Mouse (Mus musculus) lung, adult 2 months (tissue): Measurements from ENCODE around the gene Tdrd9. TPM values are rescaled to one million over a fixed set of nuclear protein-coding genes. Genes with fewer than 3 reads are reported as not detected.

ENCODE experiments used
- DNase-seq: peaks from one replicate; pipeline ENCODE4 v3.0.0; 2022
- H3K4me1 ChIP-seq: fragments of 200-500 bp; 2 replicates; pipeline ENCODE4 v1.6.1; 2011; ENCODE audit warnings: low read length; ENCODE audit not compliant: control insufficient read depth, insufficient read depth
- H3K4me3 ChIP-seq: fragments of 200-500 bp; replicated peaks from 2 replicates; pipeline ENCODE3; 2011; ENCODE audit warnings: low read depth, mild to moderate bottlenecking, control low read depth, low read length; ENCODE audit errors: extremely low read depth
- CTCF ChIP-seq: fragments of 200-500 bp; IDR thresholded peaks from 2 replicates; pipeline ENCODE4 v1.5.1; 2011; ENCODE audit warnings: mild to moderate bottlenecking, low read length, control low read depth; ENCODE audit not compliant: insufficient read depth
- POLR2A ChIP-seq: fragments of 200-500 bp; IDR thresholded peaks from 2 replicates; pipeline ENCODE4 v1.6.1; 2011; ENCODE audit warnings: low read depth, mild to moderate bottlenecking, control low read depth, low read length, borderline replicate concordance; ENCODE audit errors: extremely low read depth
- WGBS: fragments of 180-500 bp; shearing (Covaris S2); methylation state at CpG from one replicate; pipeline ENCODE4 v1.1.7; 2018; 5-methylcytosine and 5-hydroxymethylcytosine counted together
- polyA plus RNA-seq: library from polyadenylated mRNA; depleted of rRNA; stranded (reverse); fragments of >200 nt; gene quantifications from 2 replicates; pipeline ENCODE4 v1.2.3, GENCODE M21; 2012

Tdrd9 gene
- polyA plus RNA-seq, 1 experiment, result 0.09 TPM

- WGBS, result 65% methylated on average over 8 of the region's 8 CpGs
- Histone ChIP-seq H3K4me1 (no peaks in the 10 kb centered on the region), H3K4me3 (no peak overlapping the region)
- TF ChIP-seq CTCF (no peak), POLR2A (no peak)
- no peak for DNase-seq
Observed at GRCm38 (mm10) chr12:112079911-112080310, 108.6 kb downstream of the Tdrd9 start.

DNA sequence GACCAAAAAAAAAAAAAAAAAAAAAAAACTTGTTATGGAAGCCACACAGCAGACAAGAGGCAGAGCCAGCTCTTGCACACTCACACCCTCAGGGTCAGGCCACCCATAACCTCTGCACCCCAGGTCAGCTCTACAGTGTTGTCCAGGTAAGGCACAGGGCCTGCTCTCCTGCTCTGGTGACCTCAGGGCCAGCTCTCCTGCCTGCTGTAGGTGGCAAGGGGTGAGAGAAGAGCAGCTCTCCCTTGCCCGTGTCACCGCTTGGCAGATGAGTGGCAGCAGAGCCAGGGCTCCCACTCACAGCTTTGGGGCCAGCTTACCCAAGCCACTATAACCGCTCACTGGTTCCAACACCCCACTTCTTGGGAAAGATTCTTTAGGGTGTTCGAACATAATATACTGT is 109.6 kb downstream of the Tdrd9 start:
- 92% methylated on average over 4 of the region's 4 CpGs for WGBS
- H3K4me1 ChIP-seq, result no peaks in the 10 kb centered on the region
- DNase-seq, result no peak
- no peak overlapping the region for H3K4me3 ChIP-seq
- no peak for TF ChIP-seq POLR2A

GRCm38 (mm10) chr12:112082241-112082640 is 110.9 kb downstream of the Tdrd9 start:
- TF ChIP-seq POLR2A, result no peak
- TF ChIP-seq CTCF, result no peak
- 30% methylated on average over 1 of the region's 1 CpGs for WGBS
- Histone ChIP-seq H3K4me1 (peaks cover 3% of the 10 kb centered on the region; the same call in 1 of the 2 replicates), H3K4me3 (no peak overlapping the region)
- DNase-seq, result no peak

DNA sequence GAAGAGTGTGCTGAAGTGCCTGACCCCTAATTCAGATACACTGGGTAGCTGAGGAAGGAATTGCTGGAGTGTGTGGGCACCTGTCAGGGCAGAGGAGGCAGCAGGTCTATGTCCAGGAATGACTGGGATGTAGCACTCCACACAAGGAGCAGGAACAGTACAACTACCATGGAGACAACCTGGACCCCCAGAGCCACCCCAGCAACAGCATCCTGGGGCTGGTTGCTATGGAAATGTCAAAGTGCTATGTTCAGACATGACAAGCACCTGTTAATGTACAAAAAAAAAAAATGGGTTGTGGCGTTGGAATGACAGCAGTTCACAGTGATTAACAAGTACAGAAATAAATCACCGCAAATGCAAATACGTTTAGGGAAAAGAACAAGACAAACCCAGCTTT is 114.9 kb downstream of the Tdrd9 start:
- Histone ChIP-seq H3K4me3 (no peak overlapping the region), H3K4me1 (peaks cover 3% of the 10 kb centered on the region; the same call in 1 of the 2 replicates)
- no peak for TF ChIP-seq POLR2A
- no peak for TF ChIP-seq CTCF
- no peak for DNase-seq
- 85% methylated on average over 3 of the region's 3 CpGs for WGBS

DNA sequence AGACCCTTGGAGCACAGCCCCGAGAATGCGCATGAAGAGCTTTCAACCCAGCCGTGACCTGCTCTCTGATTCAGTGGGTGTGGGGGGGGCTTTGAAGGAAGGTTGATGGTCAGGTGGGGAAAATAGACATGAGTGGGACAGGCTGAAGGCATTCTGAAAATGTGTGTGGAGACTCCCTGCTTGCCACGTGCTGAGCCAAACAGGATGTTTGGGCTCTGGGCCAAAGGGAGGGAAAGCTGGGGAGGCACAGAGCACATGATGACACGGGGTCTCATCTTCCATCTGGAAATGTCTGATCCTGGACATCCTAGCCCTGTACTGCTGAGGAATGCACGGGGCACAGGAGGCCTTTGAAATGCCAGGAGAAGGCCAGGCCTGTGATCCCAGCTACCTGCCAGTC is 115.4 kb downstream of the Tdrd9 start:
- TF ChIP-seq CTCF, result no peak
- TF ChIP-seq POLR2A, result no peak
- 46% methylated on average over 6 of the region's 6 CpGs for WGBS

GRCm38 (mm10) chr12:112088609-112089324 is 117.4 kb downstream of the Tdrd9 start:
- Histone ChIP-seq H3K4me3 (no peak overlapping the region), H3K4me1 (peaks cover 3% of the 10 kb centered on the region; the same call in 1 of the 2 replicates)
- TF ChIP-seq POLR2A (no peak), CTCF (no peak)
- 41% methylated on average over 12 of the region's 12 CpGs for WGBS
- no peak for DNase-seq

More for the DNA sequence above, 115.4 kb downstream of the Tdrd9 start:
- Histone ChIP-seq H3K4me1 (peaks cover 3% of the 10 kb centered on the region; the same call in 1 of the 2 replicates), H3K4me3 (no peak overlapping the region)
- no peak for DNase-seq

- TF ChIP-seq POLR2A (no peak), CTCF (peak; percentile 97)
- DNase-seq, result peak; percentile 54
- Histone ChIP-seq H3K4me3 (no peak overlapping the region), H3K4me1 (peaks cover 4% of the 10 kb centered on the region)
- WGBS, result 5% methylated on average over 12 of the region's 12 CpGs
Observed at GRCm38 (mm10) chr12:112091054-112091453, 119.7 kb downstream of the Tdrd9 start.

DNA sequence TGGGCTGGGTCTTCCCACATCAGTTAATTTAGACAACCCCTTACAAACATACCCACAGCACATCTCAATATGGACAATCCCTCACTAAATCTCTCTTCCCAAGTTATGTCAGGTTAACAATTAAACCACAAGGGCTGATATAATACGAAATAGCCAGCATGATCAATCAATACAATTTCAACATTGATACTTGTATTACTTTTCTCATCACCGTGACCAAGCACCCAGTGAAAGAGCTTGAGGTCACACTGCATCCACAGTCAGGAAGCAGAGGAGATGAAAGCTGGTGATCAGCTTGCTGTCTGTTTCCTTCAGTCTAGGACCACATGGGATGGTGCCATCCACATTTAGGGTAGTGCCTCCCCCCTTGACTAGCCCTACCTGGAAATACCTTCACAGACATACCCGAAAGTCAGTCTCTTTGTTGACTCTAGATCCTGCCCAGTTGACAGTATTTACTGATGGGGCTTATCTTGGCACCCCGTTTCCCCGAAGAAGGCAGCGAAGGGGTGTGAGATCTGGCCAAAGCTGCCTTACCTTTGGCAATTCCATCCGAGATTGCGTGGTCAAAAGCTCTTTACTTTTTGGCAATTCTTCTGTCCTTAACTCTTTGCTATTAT is 123.0 kb downstream of the Tdrd9 start:
- no peak for DNase-seq
- WGBS, result 57% methylated on average over 8 of the region's 8 CpGs

DNA sequence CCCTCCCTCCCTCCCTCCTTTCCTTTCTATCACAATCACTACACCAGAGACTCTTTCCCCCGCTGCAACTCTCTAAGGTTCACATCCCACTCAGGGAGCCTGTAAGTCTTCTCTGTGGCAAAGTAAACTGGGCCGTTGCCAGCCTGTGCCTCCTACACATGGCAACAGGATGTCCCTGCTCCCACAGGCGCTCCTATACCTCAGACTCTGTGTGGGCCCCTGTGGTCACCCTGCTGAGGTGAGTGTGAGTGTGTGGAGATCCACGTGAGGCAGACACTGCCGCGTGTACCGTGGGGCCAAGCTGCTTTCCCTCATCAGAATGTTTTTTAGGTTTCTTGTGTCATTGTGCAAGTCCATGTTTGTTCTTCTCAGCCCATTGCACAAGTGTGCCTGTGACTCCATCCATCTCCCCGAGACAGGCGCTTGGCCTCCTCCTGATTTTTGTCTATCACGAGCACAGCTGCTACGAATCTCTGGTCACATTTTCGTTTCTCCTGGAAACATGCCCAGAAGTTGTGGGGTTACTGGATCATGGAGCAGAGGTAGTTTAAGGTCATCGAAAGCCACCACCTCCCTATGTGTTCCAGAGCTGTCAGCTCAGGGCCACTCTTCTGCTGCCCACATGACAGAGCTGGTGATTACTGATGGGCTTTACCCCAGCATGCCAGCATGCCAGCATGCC is 124.8 kb downstream of the Tdrd9 start:
- peak; percentile 45 for DNase-seq
- Histone ChIP-seq H3K4me1 (peaks cover 2% of the 10 kb centered on the region), H3K4me3 (no peak overlapping the region)
- WGBS, result 48% methylated on average over 13 of the region's 13 CpGs
- TF ChIP-seq CTCF (no peak), POLR2A (no peak)

More for the DNA sequence above, 123.0 kb downstream of the Tdrd9 start:
- Histone ChIP-seq H3K4me1 (peaks cover 2% of the 10 kb centered on the region), H3K4me3 (no peak overlapping the region)
- TF ChIP-seq POLR2A (no peak), CTCF (no peak)

DNA sequence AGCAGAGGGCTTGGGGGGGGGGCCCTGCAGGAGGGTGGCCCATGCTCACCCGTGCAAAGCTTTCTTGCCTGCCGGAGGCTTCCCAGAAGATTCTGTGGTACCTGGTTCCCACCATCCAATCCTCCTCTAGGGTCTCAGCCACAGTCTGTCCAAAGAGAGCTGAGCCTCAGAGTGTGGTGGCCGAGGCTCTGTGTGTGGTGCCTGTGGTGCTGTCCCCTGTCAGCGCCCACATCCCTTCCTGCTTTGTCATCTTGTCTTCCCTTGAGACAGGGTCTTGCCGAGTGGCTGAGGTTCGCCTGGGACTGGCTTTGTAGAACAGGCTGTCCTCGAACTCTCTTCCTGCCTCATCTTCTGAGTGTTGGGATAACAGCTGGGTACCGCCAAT is 125.4 kb downstream of the Tdrd9 start:
- Histone ChIP-seq H3K4me3 (no peak overlapping the region), H3K4me1 (peaks cover 2% of the 10 kb centered on the region)
- TF ChIP-seq CTCF (no peak), POLR2A (no peak)
- DNase-seq, result no peak
- 60% methylated on average over 8 of the region's 8 CpGs for WGBS
